Mouse (Mus musculus) myocyte (in vitro differentiated cells): ENCODE data around the gene Slbp.

ENCODE experiments used
- CEBPB ChIP-seq: IDR thresholded peaks from 2 replicates; pipeline ENCODE4 v1.6.1; 2011; ENCODE audit warnings: mild to moderate bottlenecking, moderate library complexity; ENCODE audit not compliant: poor library complexity, insufficient read depth, severe bottlenecking
- E2F4 ChIP-seq: IDR thresholded peaks from one replicate; pipeline ENCODE4 v1.6.1; 2011; ENCODE audit warnings: mild to moderate bottlenecking, control low read depth, moderate library complexity; ENCODE audit not compliant: insufficient read depth
- MAX ChIP-seq: IDR thresholded peaks from one replicate; pipeline ENCODE4 v1.6.1; 2011; ENCODE audit warnings: low read depth, mild to moderate bottlenecking, control low read depth
- MYOD1 ChIP-seq, 3 experiments: IDR thresholded peaks; one replicate each; pipeline ENCODE4 v1.6.1; 2011; ENCODE audit warnings: control low read depth in 2 of 3, low read depth in 2 of 3, mild to moderate bottlenecking in 2 of 3, moderate library complexity in 1 of 3; ENCODE audit not compliant: insufficient read length in 2 of 3, control insufficient read depth in 1 of 3
- MYOG ChIP-seq, 3 experiments: IDR thresholded peaks; one replicate each; pipeline ENCODE4 v1.6.1; 2011; ENCODE audit warnings: control low read depth in 2 of 3, low read depth in 2 of 3, mild to moderate bottlenecking in 2 of 3; ENCODE audit not compliant: insufficient read length in 2 of 3, control insufficient read depth in 1 of 3, insufficient read depth in 1 of 3
- POLR2A ChIP-seq: IDR thresholded peaks from one replicate; pipeline ENCODE4 v1.6.1; 2011; ENCODE audit warnings: low read depth, mild to moderate bottlenecking, control low read depth, moderate library complexity; ENCODE audit not compliant: insufficient read length
- POLR2AphosphoS2 ChIP-seq: IDR thresholded peaks from one replicate; pipeline ENCODE4 v1.6.1; 2011; ENCODE audit warnings: low read depth, control low read depth; ENCODE audit not compliant: insufficient read length
- SRF ChIP-seq: IDR thresholded peaks from one replicate; pipeline ENCODE4 v1.6.1; 2011; ENCODE audit warnings: low read depth; ENCODE audit not compliant: control insufficient read depth, insufficient read length
- TCF12 ChIP-seq: IDR thresholded peaks from one replicate; pipeline ENCODE4 v1.6.1; 2011; ENCODE audit warnings: mild to moderate bottlenecking, control low read depth; ENCODE audit not compliant: poor library complexity, insufficient read depth, severe bottlenecking
- TCF3 ChIP-seq: IDR thresholded peaks from one replicate; pipeline ENCODE4 v1.6.1; 2011; ENCODE audit warnings: low read depth, control low read depth; ENCODE audit not compliant: insufficient read length
- USF1 ChIP-seq: IDR thresholded peaks from one replicate; pipeline ENCODE4 v1.6.1; 2011; ENCODE audit warnings: low read depth, mild to moderate bottlenecking, control low read depth, moderate library complexity

GRCm38 (mm10) chr5:33671659-33672058, 19.3 kb upstream of the Slbp start:
- TF ChIP-seq MYOD1 (IDR thresholded peaks at IDR 0.05; ENCODE audit: control insufficient read depth in 1 of 3, insufficient read length in 2 of 3, low read depth in 2 of 3) (no peak), POLR2A (no peak), TCF12 (no peak), MAX (no peak), MYOG (IDR thresholded peaks at IDR 0.05; ENCODE audit: control insufficient read depth in 1 of 3, insufficient read depth in 1 of 3, insufficient read length in 2 of 3, low read depth in 2 of 3) (no peak), USF1 (no peak), CEBPB (no peak), TCF3 (no peak), E2F4 (no peak), SRF (no peak), POLR2AphosphoS2 (no peak)
